Mouse (Mus musculus) stomach, postnatal 0 days (tissue): ENCODE results near the gene Pyy. TPM values are rescaled to one million over a fixed set of nuclear protein-coding genes. Genes with fewer than 3 reads are reported as not detected.

Source experiments
- ATAC-seq: fragments of 200-750 bp; cut with Nextera tagmentation; 2 replicates; pipeline ENCODE4 v1.8.0; 2017; ENCODE audit not compliant: low FRiP score, low TSS enrichment
- DNase-seq: peaks from one replicate; pipeline ENCODE4 v3.0.0-alpha.2; 2016; ENCODE audit warnings: low spot score
- H3K27ac ChIP-seq: fragments of 300-500 bp; sonication (generic); replicated peaks from 2 replicates; pipeline ENCODE4 v1.5.1; 2014; ENCODE audit warnings: mild to moderate bottlenecking, control low read depth
- H3K27me3 ChIP-seq: fragments of 300-500 bp; sonication (generic); 2 replicates; pipeline ENCODE4 v1.6.1; 2014; ENCODE audit warnings: low read length; ENCODE audit not compliant: control insufficient read depth, insufficient read depth
- H3K36me3 ChIP-seq: fragments of 300-500 bp; sonication (generic); 2 replicates; pipeline ENCODE4 v1.6.1; 2014; ENCODE audit warnings: low read length, mixed read lengths; ENCODE audit not compliant: control insufficient read depth, insufficient read depth
- H3K4me1 ChIP-seq: fragments of 300-500 bp; sonication (generic); replicated peaks from 2 replicates; pipeline ENCODE4 v1.6.1; 2014; ENCODE audit warnings: antibody characterized with exemption; ENCODE audit not compliant: control insufficient read depth, insufficient read depth
- H3K4me2 ChIP-seq: fragments of 300-500 bp; sonication (generic); replicated peaks from 2 replicates; pipeline ENCODE4 v1.6.1; 2014; ENCODE audit warnings: low read depth, mild to moderate bottlenecking, control low read depth, moderate library complexity
- H3K4me3 ChIP-seq: fragments of 300-500 bp; sonication (generic); 2 replicates; pipeline ENCODE4 v1.5.1; 2014; ENCODE audit warnings: low read depth, low read length, control low read depth
- H3K9ac ChIP-seq: fragments of 300-500 bp; sonication (generic); 2 replicates; pipeline ENCODE4 v1.6.1; 2014; ENCODE audit warnings: mild to moderate bottlenecking, low read length, control low read depth, mixed read lengths
- H3K9me3 ChIP-seq: fragments of 300-500 bp; sonication (generic); 2 replicates; pipeline ENCODE4 v1.6.1; 2016; ENCODE audit warnings: low read length; ENCODE audit not compliant: control insufficient read depth
- CTCF ChIP-seq: IDR thresholded peaks from 2 replicates; pipeline ENCODE4 v1.5.1; 2016; ENCODE audit warnings: antibody characterized with exemption, low read depth, mild to moderate bottlenecking, moderate library complexity
- EP300 ChIP-seq: optimal IDR thresholded peaks from 2 replicates; pipeline ENCODE3; 2016; ENCODE audit warnings: antibody characterized with exemption
- WGBS: fragments of 180-500 bp; shearing (Covaris S2); extraction: QIAGEN DNeasy Blood & Tissue Kit; methylation state at CpG from one replicate; pipeline ENCODE4 v1.1.7; 2014; 5-methylcytosine and 5-hydroxymethylcytosine counted together
- polyA plus RNA-seq: library from polyadenylated mRNA; unstranded; fragments of >200 nt; fragmentation: Nextera tagmentation; extraction: Ambion mirVana; gene quantifications from 2 replicates; pipeline ENCODE4 v1.2.1, GENCODE M21; 2015

Pyy gene
- polyA plus RNA-seq, 1 experiment from 2014 or later: 64.3 TPM

GRCm38 (mm10) chr11:102102485-102103258 is 5.0 kb downstream of the Pyy start:
- Histone ChIP-seq H3K4me1 (no peaks in the 10 kb centered on the region), H3K4me2 (no peak overlapping the region), H3K9me3 (no peaks in the 10 kb centered on the region), H3K9ac (no peak overlapping the region), H3K27me3 (peaks cover 9% of the 10 kb centered on the region), H3K27ac (no peak overlapping the region), H3K4me3 (no peak overlapping the region), H3K36me3 (no peaks in the 10 kb centered on the region)
- no peak for TF ChIP-seq EP300
- TF ChIP-seq CTCF: peak; percentile 88
- DNase-seq (peak; percentile 73), ATAC-seq (no peak; the same call in 1 of the 2 replicates)
- 19% methylated on average over 17 of the region's 17 CpGs for WGBS

GRCm38 (mm10) chr11:102101219-102101618 is 6.4 kb downstream of the Pyy start, which contains the start of gene Ppy:
Gene Ppy, minus strand, starts transcription at chr11:102101319.
- H3K27ac ChIP-seq: no peak within 1 kb of the TSS
- ATAC-seq: no peak
- WGBS: 78% methylated on average over 4 of the region's 4 CpGs
- H3K4me2 ChIP-seq: no peak within 1 kb of the TSS
- no peaks in the 10 kb centered on the region for H3K9me3 ChIP-seq
- H3K9ac ChIP-seq: no peak within 1 kb of the TSS
- no peak within 1 kb of the TSS for H3K4me3 ChIP-seq
- no peak for TF ChIP-seq CTCF
- TF ChIP-seq EP300: no peak
- no peak for DNase-seq
- no peaks in the 10 kb centered on the region for H3K36me3 ChIP-seq
- peaks cover 8% of the 10 kb centered on the region for H3K4me1 ChIP-seq
- H3K27me3 ChIP-seq: peaks cover 4% of the 10 kb centered on the region; the same call in 1 of the 2 replicates

GRCm38 (mm10) chr11:102096887-102097391 is 10.7 kb downstream of the Pyy start:
- Histone ChIP-seq H3K9me3 (no peaks in the 10 kb centered on the region), H3K4me2 (peak overlapping the region; percentile 51), H3K27ac (peak overlapping the region; percentile 63), H3K36me3 (no peaks in the 10 kb centered on the region), H3K27me3 (no peaks in the 10 kb centered on the region), H3K4me1 (peaks cover 8% of the 10 kb centered on the region), H3K4me3 (peak overlapping the region; percentile 20), H3K9ac (0 out of 2 replicates have a peak overlapping the region, but pooled peaks have one; percentile 27)
- DNase-seq (peak; percentile 97), ATAC-seq (peak; percentile 96)
- WGBS: 4% methylated on average over 16 of the region's 18 CpGs
- peak; percentile 80 for TF ChIP-seq CTCF
- no peak for TF ChIP-seq EP300

- DNase-seq (no peak), ATAC-seq (peak; percentile 1; the same call in 1 of the 2 replicates)
- peak overlapping the region; percentile 51 for H3K4me2 ChIP-seq
- no peak overlapping the region for H3K9ac ChIP-seq
- H3K4me3 ChIP-seq: no peak overlapping the region
- peaks cover 8% of the 10 kb centered on the region for H3K4me1 ChIP-seq
- peak overlapping the region; percentile 63 for H3K27ac ChIP-seq
- no peaks in the 10 kb centered on the region for H3K36me3 ChIP-seq
- no peaks in the 10 kb centered on the region for H3K9me3 ChIP-seq
- WGBS: 58% methylated on average over 5 of the region's 5 CpGs
- TF ChIP-seq EP300: no peak
- TF ChIP-seq CTCF: no peak
- no peaks in the 10 kb centered on the region for H3K27me3 ChIP-seq
These were observed 11.2 kb downstream of the Pyy start for GRCm38 (mm10) chr11:102096446-102096845.

GRCm38 (mm10) chr11:102095676-102096075 is 12.0 kb downstream of the Pyy start:
- Histone ChIP-seq H3K9ac (no peak overlapping the region), H3K36me3 (no peaks in the 10 kb centered on the region), H3K4me2 (no peak overlapping the region), H3K4me1 (peaks cover 8% of the 10 kb centered on the region), H3K9me3 (no peaks in the 10 kb centered on the region), H3K4me3 (no peak overlapping the region), H3K27ac (no peak overlapping the region), H3K27me3 (no peaks in the 10 kb centered on the region)
- DNase-seq (no peak), ATAC-seq (no peak)
- no peak for TF ChIP-seq CTCF
- no peak for TF ChIP-seq EP300
- 74% methylated on average over 3 of the region's 3 CpGs for WGBS
